Mouse (Mus musculus) spleen, postnatal 4 days (tissue): ENCODE data around the gene Vwa5b1.

Experiments
- DNase-seq, 2 experiments: peaks; one replicate each; pipeline ENCODE4 v3.0.0; 2022; ENCODE audit warnings: low spot score in 2 of 2

Vwa5b1 gene

GRCm38 (mm10) chr4:138635428-138636145, at the start of gene Vwa5b1:
Gene Vwa5b1, minus strand, starts transcription at chr4:138635884.
- DNase-seq: no peak

GRCm38 (mm10) chr4:138682760-138683159, 47.1 kb upstream of the Vwa5b1 start:
- no peak for DNase-seq

GRCm38 (mm10) chr4:138680124-138680523, 44.4 kb upstream of the Vwa5b1 start:
- no peak for DNase-seq

GRCm38 (mm10) chr4:138677579-138677978, 41.9 kb upstream of the Vwa5b1 start:
- no peak for DNase-seq

GRCm38 (mm10) chr4:138676480-138676879, 40.8 kb upstream of the Vwa5b1 start:
- no peak for DNase-seq

GRCm38 (mm10) chr4:138672160-138672559, 36.5 kb upstream of the Vwa5b1 start:
- no peak for DNase-seq

- DNase-seq: no peak
Observed at GRCm38 (mm10) chr4:138670093-138670889, 34.6 kb upstream of the Vwa5b1 start.

- DNase-seq: no peak
Observed at GRCm38 (mm10) chr4:138666521-138666920, 30.8 kb upstream of the Vwa5b1 start.

- no peak for DNase-seq
Observed at GRCm38 (mm10) chr4:138659936-138660602, 24.4 kb upstream of the Vwa5b1 start.

GRCm38 (mm10) chr4:138653056-138653455, 17.4 kb upstream of the Vwa5b1 start:
- DNase-seq: no peak

- DNase-seq: no peak
Observed at GRCm38 (mm10) chr4:138651881-138652280, 16.2 kb upstream of the Vwa5b1 start.

- no peak for DNase-seq
Observed at GRCm38 (mm10) chr4:138648096-138648635, 12.5 kb upstream of the Vwa5b1 start.

GRCm38 (mm10) chr4:138642272-138642671, 6.6 kb upstream of the Vwa5b1 start:
- no peak for DNase-seq

GRCm38 (mm10) chr4:138636146-138636511, 445 bp upstream of the Vwa5b1 start:
- DNase-seq: no peak

GRCm38 (mm10) chr4:138628256-138628655, 7.4 kb downstream of the Vwa5b1 start:
- no peak for DNase-seq

- DNase-seq: no peak
Observed at GRCm38 (mm10) chr4:138614454-138614853, 21.2 kb downstream of the Vwa5b1 start.

- no peak for DNase-seq
Observed at GRCm38 (mm10) chr4:138601926-138602325, 33.8 kb downstream of the Vwa5b1 start.

- DNase-seq: no peak
Observed at GRCm38 (mm10) chr4:138597904-138598347, 37.8 kb downstream of the Vwa5b1 start.

- DNase-seq: no peak
Observed at GRCm38 (mm10) chr4:138596391-138597130, 39.1 kb downstream of the Vwa5b1 start.

GRCm38 (mm10) chr4:138584946-138585345, 50.7 kb downstream of the Vwa5b1 start:
- DNase-seq: no peak

GRCm38 (mm10) chr4:138582446-138582845, 53.2 kb downstream of the Vwa5b1 start:
- no peak for DNase-seq
